Mouse (Mus musculus) c-Kit-negative CD71-positive TER-119-positive erythroid progenitor cells, embryonic 14.5 days (primary cell): ENCODE measurements around the gene Mall.

Experiments used
- DNase-seq: peaks from one replicate; pipeline ENCODE4 v3.0.0-alpha.2; 2013; ENCODE audit warnings: low read depth, low spot score

Gene Mall

DNA sequence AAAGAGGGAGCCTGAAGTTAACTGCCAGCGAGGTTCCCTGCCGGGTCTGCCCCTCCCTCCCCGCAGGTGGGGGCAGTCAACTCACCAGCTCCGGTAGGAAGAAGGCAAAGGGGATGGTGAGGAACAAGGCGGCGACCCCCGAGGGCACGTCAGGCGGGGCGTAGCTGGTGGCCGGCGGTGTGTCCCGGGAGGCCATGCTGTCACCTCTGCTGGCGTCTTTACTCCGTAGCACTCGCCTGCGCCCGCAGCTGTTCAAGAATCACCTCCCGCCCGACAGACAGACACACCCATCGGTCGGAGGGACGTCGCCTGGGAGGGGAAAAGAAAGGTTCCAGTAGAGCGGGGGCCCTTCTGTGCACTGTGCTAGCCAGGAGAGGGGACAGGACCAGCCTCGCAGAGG is at the start of gene Mall:
Gene Mall, minus strand, starts transcription at position 262 of the 400 bp plus-strand sequence.
- DNase-seq: no peak

DNA sequence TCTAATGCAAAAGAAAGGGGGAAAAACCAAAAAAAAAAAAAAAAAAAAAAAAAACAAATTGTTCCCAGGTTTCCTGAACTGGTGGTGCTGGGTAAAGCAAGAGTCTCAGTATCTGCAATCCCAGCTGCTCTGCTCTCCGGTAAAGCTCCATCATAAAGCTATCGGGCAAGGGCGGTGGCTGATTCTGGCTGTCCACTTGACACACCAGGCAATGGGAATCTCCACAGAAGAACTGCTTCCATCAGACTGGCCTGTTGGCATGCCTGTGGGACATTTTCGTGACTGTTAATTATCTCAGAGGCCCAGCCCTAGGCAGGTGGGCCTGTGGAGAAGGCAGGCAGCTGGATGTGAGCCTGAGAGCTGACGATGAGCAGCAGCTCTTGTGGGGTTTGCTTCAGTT is 48.7 kb upstream of the Mall start:
- DNase-seq: no peak

DNA sequence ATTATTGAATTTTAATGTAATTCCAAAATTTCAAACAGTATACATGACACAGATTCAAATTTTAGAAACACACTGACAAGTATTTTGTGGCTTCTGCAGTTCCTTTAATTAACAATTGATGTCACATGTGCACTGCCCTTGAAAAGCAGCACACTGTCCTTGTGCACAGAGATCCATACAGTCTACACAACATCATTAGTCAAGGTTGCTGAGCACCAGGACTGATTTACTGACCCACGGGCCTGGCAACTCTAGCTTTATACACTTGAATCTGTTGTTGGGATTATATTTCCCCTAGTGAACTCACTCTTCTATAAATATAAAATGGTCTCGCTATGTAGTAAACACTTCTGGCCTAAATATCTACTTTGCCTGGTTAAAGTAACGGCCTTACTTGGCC is 45.3 kb upstream of the Mall start:
- no peak for DNase-seq

DNA sequence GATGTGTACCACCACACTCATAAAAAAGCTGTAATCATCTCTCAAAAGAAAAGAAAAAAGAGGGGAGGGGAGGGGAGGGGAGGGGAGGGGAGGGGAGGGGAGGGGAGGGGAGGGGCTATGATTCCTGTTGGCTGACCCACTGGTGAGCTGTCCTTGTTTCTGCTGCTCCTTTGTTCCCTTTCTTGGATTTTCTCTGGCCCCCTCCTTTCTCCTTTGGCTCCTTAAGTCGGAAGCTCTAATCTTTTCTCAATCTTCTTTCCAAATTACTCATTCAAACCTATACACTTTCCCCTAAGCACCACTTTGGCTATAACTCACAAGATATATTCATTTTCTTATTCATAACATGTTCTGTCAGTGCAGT is 44.8 kb upstream of the Mall start:
- no peak for DNase-seq

DNA sequence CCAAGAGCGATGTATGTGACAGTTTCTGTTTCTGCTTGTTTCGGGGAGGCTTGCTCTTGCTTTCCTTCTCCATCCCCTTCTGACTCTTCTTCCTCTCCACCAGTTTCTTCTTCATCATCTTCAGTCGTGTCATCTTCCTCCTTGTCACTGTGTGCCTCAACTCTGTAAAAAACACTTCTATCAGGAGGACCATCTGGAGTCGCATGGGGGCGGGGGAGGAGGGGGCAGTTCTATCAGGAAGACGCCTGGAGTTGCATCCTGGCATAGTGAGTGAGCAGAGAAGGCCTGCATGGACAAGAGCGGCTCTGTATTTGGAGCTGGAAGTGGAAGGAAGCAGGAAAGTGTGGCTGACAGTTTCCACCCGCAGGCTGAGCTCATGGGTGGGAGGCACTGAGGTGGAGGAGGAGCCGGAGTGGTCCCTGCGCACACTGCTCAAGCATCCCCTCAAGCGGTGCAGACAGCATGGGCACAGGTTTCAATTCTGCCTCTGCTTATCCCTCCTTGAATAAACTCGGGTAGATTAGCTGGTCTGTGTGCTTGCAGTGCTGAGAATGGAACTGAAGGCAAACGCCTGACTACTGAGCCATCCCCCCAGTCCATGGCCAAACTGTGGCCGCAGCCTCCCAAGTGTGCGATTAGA is 44.3 kb upstream of the Mall start:
- peak; percentile 25 for DNase-seq

DNA sequence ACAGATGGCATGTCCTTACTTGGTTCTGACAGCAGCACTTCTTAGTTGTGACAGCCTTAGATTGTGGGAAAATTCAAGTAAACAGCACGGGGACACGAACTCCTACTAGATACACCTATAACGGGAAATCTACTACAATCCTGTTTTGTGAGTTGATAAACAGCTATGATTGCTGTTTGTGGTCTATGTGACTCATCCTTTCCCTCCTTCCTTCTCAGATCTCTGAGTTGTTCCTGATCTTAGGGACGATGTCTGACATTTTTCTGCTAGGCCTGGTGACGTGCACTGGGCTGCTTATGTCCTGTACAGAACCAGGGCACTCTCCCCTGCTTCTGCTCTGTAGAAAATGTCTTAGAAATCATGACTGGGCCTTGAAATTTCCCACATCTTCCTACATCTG is 31.9 kb upstream of the Mall start:
- DNase-seq: no peak

DNA sequence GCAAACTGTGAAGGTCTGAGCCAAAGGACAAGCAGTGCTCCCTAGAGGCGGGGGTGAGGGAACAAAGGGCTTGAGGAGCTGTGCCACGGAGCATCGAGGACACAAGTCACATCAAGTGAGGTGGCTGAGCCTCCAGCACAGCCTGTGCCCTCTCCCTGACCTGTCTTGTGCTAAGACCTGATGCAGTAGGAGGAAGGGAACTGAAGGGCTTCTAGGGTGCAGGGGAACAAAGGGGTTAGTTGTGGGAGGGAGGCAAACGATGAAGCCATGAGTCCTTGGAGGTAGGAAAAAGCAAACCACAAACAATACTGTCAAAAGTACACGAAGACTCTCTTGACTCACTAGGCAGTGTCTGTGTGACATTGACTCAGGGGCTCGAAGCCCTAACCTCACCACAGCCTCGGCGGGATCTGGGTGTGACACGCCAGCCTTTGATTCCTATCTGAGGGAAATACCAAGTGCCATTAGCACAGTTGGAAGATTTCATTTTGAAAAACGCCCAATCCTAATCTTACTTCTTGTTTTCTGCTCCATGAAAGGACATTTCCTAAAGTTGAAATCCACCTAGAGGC is 30.8 kb upstream of the Mall start:
- DNase-seq: no peak

DNA sequence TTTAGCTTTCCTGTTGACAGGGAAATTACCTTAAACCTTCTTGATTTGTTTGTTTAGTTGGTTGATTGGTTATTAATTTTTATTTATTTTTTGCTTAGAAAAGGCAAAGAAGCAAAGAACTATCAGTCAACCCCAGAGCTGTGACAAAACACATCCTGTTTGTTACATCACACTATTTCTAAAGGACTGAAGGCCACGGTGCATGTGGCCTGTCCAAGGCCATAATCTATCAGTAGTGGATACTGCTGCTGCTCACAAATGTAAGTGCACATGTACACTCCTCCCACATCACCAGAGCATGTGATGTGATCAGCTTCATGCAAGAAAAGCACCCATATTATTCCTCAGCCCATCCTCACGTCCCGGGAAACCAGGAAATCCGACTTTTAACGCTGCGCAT is 30.3 kb upstream of the Mall start:
- no peak for DNase-seq

DNA sequence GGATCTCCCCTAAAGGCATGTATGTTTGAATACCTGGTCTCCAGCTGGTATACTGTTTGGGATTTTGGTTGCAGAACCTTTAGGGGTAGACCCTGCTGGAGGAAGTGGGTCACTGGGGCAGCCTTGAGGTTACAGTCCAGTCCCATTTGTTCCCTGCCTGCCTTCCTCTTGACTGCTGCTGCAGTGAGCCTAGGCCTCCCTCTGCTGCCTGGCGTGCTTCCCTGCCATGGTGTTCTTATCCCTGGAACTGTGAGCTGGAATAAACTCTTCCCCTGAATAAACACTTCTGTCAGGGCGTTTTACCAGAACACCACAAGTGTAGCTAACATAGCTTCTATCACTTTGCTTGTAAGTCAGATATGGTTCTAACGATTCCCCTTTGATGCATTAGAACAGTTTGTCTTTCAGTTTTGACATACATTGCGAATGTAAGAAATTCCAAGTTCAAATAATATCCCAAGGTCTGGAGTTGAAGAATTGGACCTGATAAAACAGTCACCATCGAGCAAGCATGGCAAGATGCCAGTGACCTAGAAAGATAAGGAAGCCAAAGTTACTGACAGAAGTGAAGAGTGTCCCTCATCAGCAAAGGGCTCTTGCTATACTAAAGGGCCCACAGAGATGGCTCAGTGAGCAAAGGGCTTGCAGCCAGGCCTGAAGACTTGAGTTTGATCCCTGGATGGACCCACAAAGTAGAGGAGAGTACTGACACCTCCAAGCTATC is 29.6 kb upstream of the Mall start:
- DNase-seq: no peak

DNA sequence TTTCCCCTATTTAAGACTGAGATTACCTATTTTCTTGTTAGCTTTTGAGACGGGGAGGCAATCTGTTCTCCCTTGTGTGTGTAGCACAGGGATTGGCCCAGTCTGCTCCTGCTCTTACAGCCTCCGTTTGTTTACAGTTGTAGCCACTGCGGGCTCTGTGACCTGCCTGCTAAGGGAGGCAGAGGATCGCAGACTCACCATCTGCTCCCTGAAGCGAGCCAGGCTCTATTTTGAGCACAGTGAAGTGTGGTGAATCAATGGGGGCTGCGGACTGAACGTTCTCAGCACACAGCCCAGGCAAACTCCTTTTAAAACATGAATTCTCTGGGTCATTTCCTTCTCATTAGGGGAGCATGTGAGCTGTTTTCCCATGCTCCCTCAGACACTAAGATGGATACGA is 27.4 kb upstream of the Mall start:
- DNase-seq: no peak

DNA sequence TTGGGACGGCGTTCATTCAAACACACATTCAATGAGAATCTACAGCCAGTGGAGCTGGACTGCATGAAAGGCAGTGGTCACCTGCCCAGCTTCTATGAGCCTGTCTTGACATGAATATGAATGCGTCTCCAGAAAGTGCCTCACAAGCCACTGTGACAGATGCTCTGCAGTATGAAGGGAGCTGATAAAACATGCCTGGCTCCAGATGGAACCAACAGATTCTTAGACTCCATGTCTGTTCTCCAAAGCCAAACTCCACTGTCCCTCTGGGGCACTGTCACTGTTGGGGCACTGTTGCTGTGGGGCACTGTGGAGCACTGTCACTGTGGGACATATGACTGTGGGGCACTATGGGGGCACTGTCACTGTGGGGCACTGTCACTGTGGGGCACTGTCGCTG is 24.4 kb upstream of the Mall start:
- DNase-seq: no peak

DNA sequence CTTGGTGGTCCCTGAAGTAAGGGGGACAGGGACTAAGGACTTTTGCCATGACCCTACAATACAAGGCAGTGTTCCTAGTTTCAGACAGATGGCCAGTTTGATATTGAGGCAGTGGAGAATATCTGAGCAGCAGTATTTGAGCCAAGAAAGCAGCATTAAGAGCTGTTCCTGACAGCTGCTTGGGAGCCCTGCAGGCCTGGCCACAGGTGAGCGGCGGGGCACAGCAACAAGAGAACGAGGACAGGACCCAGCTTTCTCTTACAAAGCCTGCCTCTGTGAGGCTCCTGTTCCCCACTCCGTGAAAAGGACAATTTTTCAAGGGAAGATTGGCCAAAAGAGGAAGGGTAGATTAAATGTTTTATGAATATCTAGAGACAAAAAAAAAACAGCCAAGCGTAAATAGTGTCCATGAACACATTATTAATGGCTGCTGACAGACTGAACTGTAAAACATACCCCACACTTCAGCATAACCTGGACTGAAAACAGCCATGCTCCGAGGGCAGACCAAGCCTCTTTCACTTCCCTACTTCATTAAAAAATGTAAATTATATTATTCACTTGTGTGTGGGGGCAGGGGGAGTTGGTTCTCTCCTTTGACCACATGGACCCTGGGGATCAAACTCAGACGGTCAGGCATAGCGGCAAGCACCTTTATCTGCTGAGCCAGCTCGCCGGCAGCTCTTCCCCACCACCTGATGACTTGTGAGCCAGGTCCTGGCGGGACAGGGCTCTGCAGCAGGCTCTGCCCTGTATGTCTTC is 22.3 kb upstream of the Mall start:
- no peak for DNase-seq

DNA sequence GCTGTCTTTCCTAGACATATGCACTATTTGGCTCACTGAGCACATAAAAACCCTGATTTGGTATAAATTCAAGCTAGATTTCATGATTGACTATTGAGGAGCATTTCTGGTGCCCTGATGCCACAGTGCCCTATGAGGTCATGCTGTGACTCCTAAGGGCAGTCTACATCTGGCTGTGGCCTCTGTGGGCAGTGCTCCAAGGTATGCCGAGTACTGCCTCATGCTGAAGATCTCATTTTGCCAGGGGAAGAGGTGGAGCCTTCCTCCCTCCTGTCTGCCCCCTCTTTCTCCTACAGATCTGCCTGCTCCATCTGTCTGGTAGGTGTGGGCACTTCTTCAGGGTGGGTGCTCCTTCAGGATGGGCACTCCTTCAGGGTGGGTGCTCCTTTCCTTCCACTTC is 19.6 kb upstream of the Mall start:
- no peak for DNase-seq

DNA sequence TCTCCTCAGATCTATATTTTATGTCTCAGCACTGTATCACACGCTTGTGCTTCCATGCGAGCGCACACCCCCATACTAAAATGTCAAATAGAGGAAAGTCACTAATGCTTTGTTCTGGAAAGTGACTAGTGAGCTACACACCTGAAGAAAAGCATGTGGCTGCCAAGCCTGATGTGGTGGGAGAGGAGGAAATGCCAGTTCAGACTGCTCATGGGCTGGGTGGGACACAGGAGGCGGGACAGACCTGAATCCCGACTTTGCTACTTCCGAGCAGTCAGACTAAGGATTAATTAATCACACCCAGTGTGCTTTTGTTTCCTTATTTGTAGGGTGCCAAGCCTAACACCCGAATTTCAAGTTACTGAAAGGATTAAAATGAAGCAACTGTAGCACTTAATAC is 18.6 kb upstream of the Mall start:
- no peak for DNase-seq

DNA sequence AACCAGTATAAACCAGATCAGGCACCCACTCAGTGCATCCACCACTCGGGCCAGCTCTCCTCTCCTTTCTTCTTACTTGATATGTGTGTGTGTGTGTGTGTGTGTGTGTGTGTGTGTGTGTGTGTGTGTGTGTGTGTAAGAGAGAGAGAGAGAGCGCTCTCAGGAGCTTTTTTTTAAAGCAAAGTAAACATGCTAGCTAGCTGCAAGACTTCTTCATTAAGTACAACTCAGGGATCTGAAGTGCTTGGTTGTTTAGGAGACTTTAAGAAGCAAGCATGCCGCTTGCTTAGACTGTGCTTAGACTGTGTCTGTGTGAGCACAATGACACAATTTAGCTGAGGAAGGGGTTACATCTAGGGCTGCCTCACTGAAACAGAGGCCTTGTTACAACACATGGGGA is 12.9 kb upstream of the Mall start:
- DNase-seq: no peak

DNA sequence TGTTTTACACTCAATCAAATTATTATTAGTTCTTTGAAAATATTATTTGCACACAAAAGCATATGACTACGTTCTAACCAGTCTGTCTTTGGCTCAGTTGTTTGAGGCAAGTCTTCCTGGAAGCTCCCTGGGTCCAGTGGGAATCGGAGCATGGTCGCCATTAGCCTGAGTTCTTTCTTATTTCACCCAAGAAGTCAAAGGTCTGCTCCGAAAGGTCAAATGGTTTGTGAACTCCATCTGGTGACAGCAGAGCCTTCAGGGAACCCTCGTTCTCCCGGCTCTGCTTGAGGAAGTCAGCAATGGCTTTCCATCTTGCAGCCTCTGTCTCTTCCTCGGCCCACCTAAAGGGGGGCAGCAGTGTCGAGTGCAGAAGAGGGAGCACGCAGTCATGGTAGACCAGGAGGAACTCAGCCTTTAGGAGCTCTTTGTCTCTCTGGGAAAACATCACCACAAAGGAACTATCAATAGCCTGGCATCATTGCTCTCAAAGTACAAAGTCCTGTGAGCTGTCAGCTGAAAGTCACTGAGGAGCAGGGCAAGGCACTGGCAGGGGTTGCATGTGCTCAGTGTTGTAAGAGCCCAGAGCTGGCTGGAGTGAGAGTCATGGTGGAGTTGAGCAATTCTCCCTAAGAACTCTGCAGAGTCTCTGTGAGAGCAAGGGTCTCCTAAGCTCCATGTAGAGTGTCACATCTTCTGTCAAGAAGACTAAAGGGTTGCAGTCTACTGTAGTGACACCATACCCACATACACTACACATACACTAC is 11.2 kb upstream of the Mall start:
- no peak for DNase-seq

DNA sequence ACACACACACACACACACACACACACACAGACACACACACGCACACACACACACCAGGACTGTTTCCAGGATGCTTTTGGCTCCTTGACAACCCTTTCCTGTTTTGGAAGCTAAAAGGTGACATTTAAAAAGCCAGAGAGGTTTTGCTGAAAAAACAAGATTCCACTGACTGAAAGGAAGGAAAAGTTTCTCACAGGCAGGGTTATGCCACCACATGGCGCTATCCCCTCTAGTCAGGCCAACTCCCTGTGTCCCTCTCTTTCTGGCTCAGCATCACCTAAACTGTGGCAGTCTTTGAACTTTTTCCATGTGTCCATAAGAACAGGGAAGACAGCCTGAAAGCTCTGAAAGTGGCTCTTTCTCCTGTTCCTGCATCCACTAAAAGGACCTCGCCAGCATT is 8.2 kb upstream of the Mall start:
- DNase-seq: no peak

DNA sequence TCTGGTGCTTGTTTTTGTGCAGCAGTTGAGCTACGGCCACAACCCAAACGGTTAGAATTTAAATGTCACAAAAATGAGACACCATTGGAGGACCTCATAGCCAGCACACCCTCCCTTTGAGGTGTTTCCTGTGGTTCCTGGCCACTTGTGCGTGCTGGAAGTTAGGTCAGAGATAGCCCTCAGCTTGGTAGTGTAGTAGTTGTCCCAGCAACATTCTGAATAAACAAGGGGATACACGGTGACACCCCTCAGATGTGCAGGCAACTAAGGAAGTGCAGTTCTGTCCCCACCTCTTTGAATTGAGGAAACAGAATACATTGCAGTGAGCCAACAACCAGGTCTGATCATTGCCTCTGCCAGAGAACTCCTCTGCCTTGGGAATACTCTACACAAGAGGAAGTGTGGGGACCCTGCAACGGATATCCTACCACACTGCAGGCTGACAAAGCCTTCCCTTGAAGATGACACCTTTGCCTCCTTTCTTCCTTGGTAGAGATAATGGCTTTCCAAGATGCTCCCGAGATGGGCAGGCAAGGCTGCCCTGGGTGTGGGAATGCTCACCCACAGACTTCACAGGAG is 7.0 kb upstream of the Mall start:
- DNase-seq: no peak

DNA sequence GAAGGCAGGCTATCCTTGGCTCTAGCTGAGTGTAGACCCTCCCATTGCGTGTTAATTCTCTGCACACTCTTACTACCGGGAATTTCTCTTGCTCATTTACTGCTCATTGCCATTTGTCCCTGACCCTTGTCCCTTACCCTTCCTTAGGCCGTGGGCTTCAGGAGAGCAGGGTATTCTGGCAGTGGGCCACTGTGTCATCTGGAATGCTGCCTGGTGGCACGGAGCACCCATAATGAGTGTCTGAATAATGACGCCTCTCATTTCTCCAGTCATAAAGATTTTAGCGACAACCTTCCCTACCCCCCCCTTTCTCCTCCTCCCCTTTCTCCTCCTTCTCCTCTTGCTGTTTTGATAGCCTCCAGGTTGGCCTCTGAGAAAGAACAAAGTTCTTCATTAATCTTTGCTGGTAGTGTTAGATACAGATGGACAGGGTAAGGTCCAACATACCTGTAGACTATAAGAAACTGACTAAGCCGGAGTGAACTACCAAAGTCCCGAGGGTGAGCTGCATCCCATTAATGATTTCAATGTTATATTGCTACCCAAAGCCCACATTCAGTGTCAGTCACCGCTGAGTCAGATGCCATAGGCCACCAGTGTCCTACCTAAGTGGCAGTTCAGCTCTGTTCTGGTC is 5.9 kb upstream of the Mall start:
- no peak for DNase-seq

DNA sequence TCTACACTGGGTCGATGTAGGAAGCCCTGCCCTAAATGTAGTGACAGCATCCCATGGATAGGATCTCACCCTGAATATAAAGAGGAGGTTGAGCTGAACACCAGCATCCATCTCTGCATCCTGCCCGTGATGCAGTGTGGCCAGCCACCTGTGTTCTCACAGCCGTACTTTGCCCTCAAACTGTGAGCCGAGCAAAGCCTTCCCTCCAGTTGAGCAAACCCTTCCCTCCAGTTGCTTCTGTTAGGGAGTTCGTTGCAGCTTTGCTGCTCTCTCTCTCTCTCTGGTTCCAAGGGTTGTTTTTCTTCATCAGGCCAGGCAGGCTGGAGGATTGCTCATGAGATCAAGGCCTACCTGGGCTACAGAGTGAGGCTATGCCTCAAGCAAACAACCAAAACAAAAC is 5.2 kb upstream of the Mall start:
- DNase-seq: no peak
